Mouse (Mus musculus): ENCODE results near the gene Tmem108. TPM values are rescaled to one million over a fixed set of nuclear protein-coding genes. Genes with fewer than 3 reads are reported as not detected.

The Tmem108 gene
- total RNA-seq, 1 experiment from 2014 or later: not detected

Other genes starting within 250 kb of the Tmem108 start
- 2.9 and 5.0 TPM in 2 replicates for gene Nphp3, start 240.7 kb upstream of the Tmem108 start, total RNA-seq (2017)